Comparison of ENCODE assay signal across 15 mouse cellular contexts in genomic region chr9:104123101-104123500, GRCm38 (mm10). TPM values are rescaled to one million over a fixed set of nuclear protein-coding genes. Genes with fewer than 3 reads are reported as not detected.
DNase-seq lines count a peak whose midpoint lies in the region; ATAC-seq lines count a peak whose summit lies in the region.
"Had no signal": no experiment of that assay in that cellular context is flagged by ENCODE, and none has a peak within 500 bp of the region (broad histone marks: within the 10 kb centered on the region; RNA-seq: fewer than 3 reads in every experiment).

No protein-coding gene starts in this region.

- 75% methylated on average over 5 of the region's 5 CpGs for WGBS in limb, embryonic 11.5 days
- 70% methylated on average over 5 of the region's 5 CpGs for WGBS in limb, embryonic 10.5 days
- WGBS in stomach, embryonic 15.5 days: 70% methylated on average over 5 of the region's 5 CpGs

- DNase-seq in heart, adult 11 months: peak; percentile 83
- no peak for DNase-seq in heart, adult 18-20 months
- DNase-seq in limb, embryonic 11.5 days (ENCODE audit: low spot score): no peak
- DNase-seq in limb, embryonic 10.5 days (ENCODE audit: low spot score): no peak
- DNase-seq in adrenal gland, postnatal 25 days: no peak
- DNase-seq in natural killer cell, adult 2 months (ENCODE audit: low spot score in 2 of 2): no peak
- DNase-seq: cerebellum, adult 9-11 months; heart, postnatal 14 days; layer of hippocampus, postnatal 36 days; liver; thymus, postnatal 25 days had no signal

- H3K27ac ChIP-seq in limb, embryonic 11.5 days (replicated peaks; ENCODE audit: low read depth, low read length): no peak overlapping the region
- H3K27ac ChIP-seq in limb, embryonic 10.5 days: no peak overlapping the region
- peak overlapping the region; percentile 11; the same call in 1 of the 2 replicates for H3K27ac ChIP-seq in stomach, embryonic 15.5 days

- no peak overlapping the region for H3K9ac ChIP-seq in limb, embryonic 11.5 days (ENCODE audit: low read length)
- H3K9ac ChIP-seq in stomach, embryonic 15.5 days: no peak overlapping the region

- no peaks in the 10 kb centered on the region for H3K4me1 ChIP-seq in limb, embryonic 11.5 days (ENCODE audit: control insufficient read depth, insufficient read depth, low read length)
- H3K4me1 ChIP-seq in limb, embryonic 10.5 days: peaks cover 18% of the 10 kb centered on the region
- H3K4me1 ChIP-seq in stomach, embryonic 15.5 days: peaks cover 14% of the 10 kb centered on the region

- H3K4me3 ChIP-seq in limb, embryonic 11.5 days (ENCODE audit: low read depth, low read length): no peak overlapping the region
- no peak overlapping the region for H3K4me3 ChIP-seq in limb, embryonic 10.5 days
- H3K4me3 ChIP-seq in stomach, embryonic 15.5 days (replicated peaks): no peak overlapping the region

- no peaks in the 10 kb centered on the region for H3K27me3 ChIP-seq in limb, embryonic 11.5 days (ENCODE audit: control insufficient read depth, insufficient read depth, low read length)
- no peaks in the 10 kb centered on the region for H3K27me3 ChIP-seq in limb, embryonic 10.5 days (ENCODE audit: low read depth, poor library complexity, severe bottlenecking)
- no peaks in the 10 kb centered on the region for H3K27me3 ChIP-seq in stomach, embryonic 15.5 days (replicated peaks)

- H3K36me3 ChIP-seq in limb, embryonic 11.5 days (ENCODE audit: control insufficient read depth, insufficient read depth, low read length): no peaks in the 10 kb centered on the region
- H3K36me3 ChIP-seq in limb, embryonic 10.5 days: no peaks in the 10 kb centered on the region
- no peaks in the 10 kb centered on the region for H3K36me3 ChIP-seq in stomach, embryonic 15.5 days

- no peak overlapping the region for H3K4me2 ChIP-seq in limb, embryonic 11.5 days (ENCODE audit: low read depth, severe bottlenecking)
- no peak overlapping the region for H3K4me2 ChIP-seq in stomach, embryonic 15.5 days
- H3K4me2 ChIP-seq: midbrain, embryonic 11.5 days had no signal

- H3K9me3 ChIP-seq in limb, embryonic 11.5 days (ENCODE audit: control insufficient read depth, low read length): no peaks in the 10 kb centered on the region
- H3K9me3 ChIP-seq in limb, embryonic 10.5 days (replicated peaks): no peaks in the 10 kb centered on the region
- H3K9me3 ChIP-seq in stomach, embryonic 15.5 days: no peaks in the 10 kb centered on the region

- peak; percentile 49; the same call in 1 of the 2 replicates for ATAC-seq in limb, embryonic 11.5 days (ENCODE audit: insufficient number of reproducible peaks, low FRiP score, low TSS enrichment, low read depth)
- peak; percentile 84 for ATAC-seq in granulocyte monocyte progenitor cell, adult 5-6 weeks (replicated peaks; ENCODE audit: poor library complexity, severe bottlenecking)
- ATAC-seq in stomach, embryonic 15.5 days (ENCODE audit: insufficient read depth, low FRiP score, low read depth): no peak

RNA-seq across cellular contexts. Expression of gene Ackr4, which starts 3.6 kb away (rescaled TPM):
- 1 to 10 TPM; 1.8 to 1.9 TPM for total RNA-seq in heart, adult 18-20 months (2021)
- 0.62 and 0.67 TPM in 2 replicates for polyA plus RNA-seq in limb, embryonic 11.5 days (2014; fragmentation: Nextera tagmentation; extraction: Ambion mirVana)
- 0.34 and 0.54 TPM in 2 replicates for polyA plus RNA-seq in limb, embryonic 10.5 days (2016; fragmentation: Nextera tagmentation; extraction: Ambion mirVana)
- not detected in 2 replicates for total RNA-seq in granulocyte monocyte progenitor cell, adult 5-6 weeks (2014; fragmentation: Nextera tagmentation)
- 0.09 TPM in 1 of 2 replicates, not detected in the other for total RNA-seq in granulocyte monocyte progenitor cell, adult 5-6 weeks (2017)
- polyA plus RNA-seq in stomach, embryonic 15.5 days (2015; fragmentation: Nextera tagmentation; extraction: Ambion mirVana): 2.1 and 3.4 TPM in 2 replicates
- 0.18 TPM in 1 of 2 replicates, not detected in the other for total RNA-seq in adrenal gland, postnatal 25 days (2021)
- total RNA-seq: adrenal gland, adult 18-20 months; layer of hippocampus, postnatal 36 days had no signal

RNA-seq across cellular contexts. Expression of gene Acad11, which starts 59.9 kb away (rescaled TPM):
- 100 to 1,000 TPM; 120 to 136 TPM for total RNA-seq in heart, adult 18-20 months (2021)
- polyA plus RNA-seq in limb, embryonic 11.5 days (2014; fragmentation: Nextera tagmentation; extraction: Ambion mirVana): 10.3 and 11.6 TPM in 2 replicates
- 9.2 and 10.9 TPM in 2 replicates for polyA plus RNA-seq in limb, embryonic 10.5 days (2016; fragmentation: Nextera tagmentation; extraction: Ambion mirVana)
- total RNA-seq in granulocyte monocyte progenitor cell, adult 5-6 weeks (2014; fragmentation: Nextera tagmentation): 25.1 and 32.9 TPM in 2 replicates
- total RNA-seq in granulocyte monocyte progenitor cell, adult 5-6 weeks (2017): 26.1 and 31.1 TPM in 2 replicates
- 13.1 and 14.7 TPM in 2 replicates for polyA plus RNA-seq in stomach, embryonic 15.5 days (2015; fragmentation: Nextera tagmentation; extraction: Ambion mirVana)
- total RNA-seq in adrenal gland, postnatal 25 days (2021): 66.5 and 74.1 TPM in 2 replicates
